Mouse (Mus musculus) testis, adult 2 months (tissue): ENCODE data around the gene Coq2.

Source experiments
- CTCF ChIP-seq: fragments of 200-500 bp; IDR thresholded peaks from 2 replicates; pipeline ENCODE4 v1.5.1; 2012; ENCODE audit warnings: low read depth, mild to moderate bottlenecking, inconsistent platforms, low read length, moderate library complexity; ENCODE audit not compliant: control insufficient read depth, insufficient read depth, insufficient replicate concordance
- POLR2A ChIP-seq: fragments of 200-500 bp; IDR thresholded peaks from 2 replicates; pipeline ENCODE4 v1.6.1; 2012; ENCODE audit warnings: low read depth, mild to moderate bottlenecking, inconsistent platforms, low read length, moderate library complexity; ENCODE audit not compliant: control insufficient read depth

GRCm38 (mm10) chr5:100704272-100704671, 29.3 kb upstream of the Coq2 start:
- TF ChIP-seq CTCF: no peak
- TF ChIP-seq POLR2A: no peak
